Mouse (Mus musculus) heart, adult 11 months (tissue): Measurements from ENCODE around the gene Ctf1.

ENCODE experiments used
- DNase-seq: peaks from one replicate; pipeline ENCODE4 v3.0.0; 2022

Ctf1 gene

GRCm38 (mm10) chr7:127712461-127713385 lies at the start of gene Ctf1:
Gene Ctf1 (plus strand): TSS chr7:127712736.
- peak; percentile 98 for DNase-seq

- no peak for DNase-seq
These were observed 49.6 kb upstream of the Ctf1 start for GRCm38 (mm10) chr7:127662926-127663325.

GRCm38 (mm10) chr7:127666066-127666654 lies 46.4 kb upstream of the Ctf1 start:
- no peak for DNase-seq

GRCm38 (mm10) chr7:127666679-127667078 lies 45.9 kb upstream of the Ctf1 start:
- no peak for DNase-seq

- no peak for DNase-seq
These were observed 45.4 kb upstream of the Ctf1 start for GRCm38 (mm10) chr7:127667171-127667570.

GRCm38 (mm10) chr7:127671880-127672774 lies 40.4 kb upstream of the Ctf1 start:
- no peak for DNase-seq

- DNase-seq, result peak; percentile 49
These were observed 39.8 kb upstream of the Ctf1 start for GRCm38 (mm10) chr7:127672776-127673175.

GRCm38 (mm10) chr7:127674977-127675376 lies 37.6 kb upstream of the Ctf1 start:
- DNase-seq, result peak; percentile 96

GRCm38 (mm10) chr7:127675391-127675811 lies 37.1 kb upstream of the Ctf1 start:
- DNase-seq, result peak; percentile 88

GRCm38 (mm10) chr7:127677077-127677476 lies 35.5 kb upstream of the Ctf1 start:
- DNase-seq, result peak; percentile 82

GRCm38 (mm10) chr7:127677609-127678008 lies 34.9 kb upstream of the Ctf1 start:
- DNase-seq, result peak; percentile 61

GRCm38 (mm10) chr7:127678811-127679210 lies 33.7 kb upstream of the Ctf1 start:
- peak; percentile 69 for DNase-seq

GRCm38 (mm10) chr7:127680541-127680940 lies 32.0 kb upstream of the Ctf1 start:
- peak; percentile 76 for DNase-seq

- peak; percentile 85 for DNase-seq
These were observed 30.5 kb upstream of the Ctf1 start for GRCm38 (mm10) chr7:127681888-127682553.

GRCm38 (mm10) chr7:127685304-127686018 lies 27.1 kb upstream of the Ctf1 start:
- DNase-seq, result peak; percentile 93

GRCm38 (mm10) chr7:127686740-127687449 lies 25.6 kb upstream of the Ctf1 start:
- DNase-seq, result peak; percentile 84

- peak; percentile 80 for DNase-seq
These were observed 23.6 kb upstream of the Ctf1 start for GRCm38 (mm10) chr7:127688935-127689334.

GRCm38 (mm10) chr7:127689626-127690280 lies 22.8 kb upstream of the Ctf1 start:
- DNase-seq, result peak; percentile 88

GRCm38 (mm10) chr7:127691221-127691989 lies 21.1 kb upstream of the Ctf1 start:
- DNase-seq, result peak; percentile 99

GRCm38 (mm10) chr7:127693290-127693689 lies 19.2 kb upstream of the Ctf1 start:
- peak; percentile 75 for DNase-seq
